Mouse (Mus musculus) heart, postnatal 0 days (tissue): Measurements from ENCODE around the gene Ssbp3. TPM values are rescaled to one million over a fixed set of nuclear protein-coding genes. Genes with fewer than 3 reads are reported as not detected.

Experiments
- ATAC-seq: fragments of 200-750 bp; cut with Nextera tagmentation; 2 replicates; pipeline ENCODE4 v1.8.0; 2017; ENCODE audit warnings: low read depth, moderate number of reproducible peaks, moderate library complexity; ENCODE audit not compliant: insufficient read depth
- DNase-seq: peaks from one replicate; pipeline ENCODE4 v3.0.0-alpha.2; 2016; ENCODE audit warnings: low spot score
- H3K27ac ChIP-seq: fragments of 300-500 bp; sonication (generic); 2 replicates; pipeline ENCODE4 v1.5.1; 2014; ENCODE audit warnings: low read depth, mild to moderate bottlenecking
- H3K27me3 ChIP-seq: fragments of 300-500 bp; sonication (generic); 2 replicates; pipeline ENCODE4 v1.6.1; 2014; ENCODE audit warnings: low read length, mixed read lengths; ENCODE audit not compliant: control insufficient read depth, insufficient read depth
- H3K36me3 ChIP-seq: fragments of 300-500 bp; sonication (generic); replicated peaks from 2 replicates; pipeline ENCODE4 v1.6.1; 2014; ENCODE audit warnings: low read length, mixed read lengths; ENCODE audit not compliant: control insufficient read depth, insufficient read depth
- H3K4me1 ChIP-seq: fragments of 300-500 bp; sonication (generic); 2 replicates; pipeline ENCODE4 v1.6.1; 2014; ENCODE audit warnings: antibody characterized with exemption; ENCODE audit not compliant: control insufficient read depth, insufficient read depth
- H3K4me2 ChIP-seq: fragments of 300-500 bp; sonication (generic); 2 replicates; pipeline ENCODE4 v1.6.1; 2014; ENCODE audit warnings: low read depth, mild to moderate bottlenecking, low read length, moderate library complexity
- H3K4me3 ChIP-seq: fragments of 300-500 bp; sonication (generic); 2 replicates; pipeline ENCODE4 v1.5.1; 2014; ENCODE audit warnings: low read depth, low read length
- H3K9ac ChIP-seq: fragments of 300-500 bp; sonication (generic); replicated peaks from 2 replicates; pipeline ENCODE4 v1.6.1; 2014; ENCODE audit warnings: low read depth, low read length, mixed read lengths
- H3K9me3 ChIP-seq: fragments of 300-500 bp; sonication (generic); replicated peaks from 2 replicates; pipeline ENCODE4 v1.6.1; 2016; ENCODE audit warnings: low read length; ENCODE audit not compliant: control insufficient read depth
- CTCF ChIP-seq: IDR thresholded peaks from 2 replicates; pipeline ENCODE4 v1.5.1; 2016; ENCODE audit warnings: antibody characterized with exemption, control low read depth, low read depth
- EP300 ChIP-seq: IDR thresholded peaks from 2 replicates; pipeline ENCODE4 v1.6.1; 2016; ENCODE audit warnings: antibody characterized with exemption, low read depth
- WGBS: fragments of 180-500 bp; shearing (Covaris S2); extraction: QIAGEN DNeasy Blood & Tissue Kit; methylation state at CpG from one replicate; pipeline ENCODE4 v1.1.7; 2014; 5-methylcytosine and 5-hydroxymethylcytosine counted together
- polyA plus RNA-seq: library from polyadenylated mRNA; unstranded; fragments of >200 nt; fragmentation: Nextera tagmentation; extraction: Ambion mirVana; gene quantifications from 2 replicates; pipeline ENCODE4 v1.2.1, GENCODE M21; 2015
- total RNA-seq: library from RNA; depleted of rRNA; stranded (reverse); fragments of >200 nt; gene quantifications from 2 replicates; pipeline ENCODE4 v1.2.3, GENCODE M21; 2014; ENCODE audit warnings: low replicate concordance

The Ssbp3 gene
- total and polyA plus RNA-seq, 2 experiments from 2014 or later: 25.9 to 35.6 TPM

GRCm38 (mm10) chr4:106900718-106901117 is 9.8 kb upstream of the Ssbp3 start:
- 42% methylated on average over 6 of the region's 6 CpGs for WGBS
- no peak for TF ChIP-seq EP300
- no peak for TF ChIP-seq CTCF

DNA sequence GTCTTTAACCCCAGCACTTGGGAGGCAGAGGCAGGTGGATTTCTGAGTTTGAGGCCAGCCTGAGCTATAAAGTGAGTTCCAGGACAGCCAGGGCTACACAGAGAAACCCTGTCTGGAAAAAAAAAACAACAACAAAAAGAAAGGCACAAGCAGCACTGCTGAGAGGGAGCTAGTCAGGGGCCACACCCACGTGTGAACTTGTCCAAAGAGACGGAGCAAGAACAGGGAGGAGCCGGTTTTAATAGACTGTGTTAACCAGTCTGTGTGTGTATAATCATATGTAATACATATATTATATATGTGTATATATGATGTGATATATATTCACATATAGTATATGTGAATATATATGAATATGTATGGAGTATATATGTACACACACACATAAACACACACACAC is 8.9 kb upstream of the Ssbp3 start:
- no peak overlapping the region for H3K4me3 ChIP-seq
- H3K27me3 ChIP-seq: no peaks in the 10 kb centered on the region
- TF ChIP-seq CTCF (no peak), EP300 (no peak)
- DNase-seq (no peak), ATAC-seq (no peak)
- H3K36me3 ChIP-seq: no peaks in the 10 kb centered on the region
- no peaks in the 10 kb centered on the region for H3K9me3 ChIP-seq
- H3K4me1 ChIP-seq: no peaks in the 10 kb centered on the region
- no peak overlapping the region for H3K4me2 ChIP-seq
- H3K27ac ChIP-seq: no peak overlapping the region
- WGBS: 72% methylated on average over 3 of the region's 3 CpGs
- H3K9ac ChIP-seq: no peak overlapping the region

More at GRCm38 (mm10) chr4:106900718-106901117, 9.8 kb upstream of the Ssbp3 start:
- H3K4me2 ChIP-seq: no peak overlapping the region
- no peak overlapping the region for H3K4me3 ChIP-seq
- H3K9ac ChIP-seq: no peak overlapping the region
- H3K27ac ChIP-seq: no peak overlapping the region
- no peaks in the 10 kb centered on the region for H3K4me1 ChIP-seq
- no peak for DNase-seq
- no peaks in the 10 kb centered on the region for H3K9me3 ChIP-seq
- H3K36me3 ChIP-seq: no peaks in the 10 kb centered on the region
- H3K27me3 ChIP-seq: no peaks in the 10 kb centered on the region
- ATAC-seq: no peak

DNA sequence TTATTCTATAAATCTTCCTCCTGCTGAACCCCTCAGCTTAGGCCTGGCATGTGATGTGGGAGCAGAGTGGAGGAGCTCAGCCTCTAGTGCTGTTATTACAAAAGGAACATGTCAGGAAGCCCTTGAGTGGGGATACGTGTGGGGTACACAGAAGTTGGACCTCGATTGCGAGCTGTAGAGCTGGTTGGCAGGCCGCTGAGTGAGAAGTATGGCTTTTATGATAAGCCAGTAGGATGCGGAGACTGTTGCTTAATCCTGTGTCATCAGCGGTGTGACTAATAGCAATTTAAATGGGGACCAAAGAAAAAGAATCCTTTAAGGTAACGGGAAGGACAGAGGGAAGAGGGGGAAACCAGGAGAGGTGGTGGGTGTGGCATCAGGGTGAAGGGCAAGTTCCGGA is 8.3 kb upstream of the Ssbp3 start:
- H3K27me3 ChIP-seq: no peaks in the 10 kb centered on the region
- no peaks in the 10 kb centered on the region for H3K36me3 ChIP-seq
- H3K9me3 ChIP-seq: no peaks in the 10 kb centered on the region
- ATAC-seq (no peak), DNase-seq (no peak)
- TF ChIP-seq CTCF (no peak), EP300 (no peak)
- no peak overlapping the region for H3K9ac ChIP-seq
- 47% methylated on average over 8 of the region's 8 CpGs for WGBS
- no peak overlapping the region for H3K4me2 ChIP-seq
- no peaks in the 10 kb centered on the region for H3K4me1 ChIP-seq
- H3K27ac ChIP-seq: no peak overlapping the region
- H3K4me3 ChIP-seq: no peak overlapping the region

GRCm38 (mm10) chr4:106905898-106906297 is 4.6 kb upstream of the Ssbp3 start:
- TF ChIP-seq EP300 (no peak), CTCF (no peak)
- Histone ChIP-seq H3K4me2 (no peak overlapping the region), H3K27ac (no peak overlapping the region), H3K27me3 (no peaks in the 10 kb centered on the region), H3K4me1 (peaks cover 26% of the 10 kb centered on the region), H3K9me3 (no peaks in the 10 kb centered on the region), H3K9ac (no peak overlapping the region), H3K36me3 (no peaks in the 10 kb centered on the region), H3K4me3 (no peak overlapping the region)
- DNase-seq: no peak
- WGBS: 91% methylated on average over 3 of the region's 3 CpGs
- ATAC-seq: no peak

- H3K4me1 ChIP-seq: peaks cover 32% of the 10 kb centered on the region
- peak overlapping the region; percentile 94 for H3K27ac ChIP-seq
- H3K4me2 ChIP-seq: peak overlapping the region; percentile 97
- H3K9ac ChIP-seq: no peak overlapping the region; the same call in 1 of the 2 replicates
- H3K9me3 ChIP-seq: no peaks in the 10 kb centered on the region
- WGBS: 18% methylated on average over 17 of the region's 17 CpGs
- ATAC-seq: no peak
- peak; percentile 67 for DNase-seq
- peak overlapping the region; percentile 7 for H3K4me3 ChIP-seq
- H3K27me3 ChIP-seq: no peaks in the 10 kb centered on the region
- H3K36me3 ChIP-seq: no peaks in the 10 kb centered on the region
- no peak for TF ChIP-seq CTCF
- no peak for TF ChIP-seq EP300
Measured at GRCm38 (mm10) chr4:106907701-106908425, 2.6 kb upstream of the Ssbp3 start.

DNA sequence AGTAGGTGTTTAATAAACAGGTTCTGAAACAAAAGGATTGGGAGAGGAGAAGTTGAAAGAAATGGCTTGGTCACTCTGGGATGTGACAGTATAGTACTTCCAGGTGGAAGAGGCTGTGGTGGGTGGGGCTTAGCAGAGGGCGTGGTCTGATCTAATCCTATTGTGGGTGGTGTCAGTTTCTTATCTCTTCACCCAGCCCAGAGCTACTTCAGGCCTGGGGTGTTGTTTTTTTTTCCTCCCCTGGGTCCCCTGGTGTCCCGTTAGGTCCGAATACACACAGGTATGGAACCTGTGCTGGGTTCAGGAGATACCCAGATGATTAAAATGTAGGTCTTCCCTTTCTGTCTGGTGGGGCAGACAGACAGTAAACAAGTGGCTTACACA is 2.1 kb upstream of the Ssbp3 start:
- H3K27ac ChIP-seq: peak overlapping the region; percentile 94
- H3K4me3 ChIP-seq: no peak overlapping the region
- peak overlapping the region; percentile 97 for H3K4me2 ChIP-seq
- 18% methylated on average over 3 of the region's 3 CpGs for WGBS
- H3K4me1 ChIP-seq: peaks cover 38% of the 10 kb centered on the region
- no peaks in the 10 kb centered on the region for H3K36me3 ChIP-seq
- no peak for ATAC-seq
- H3K27me3 ChIP-seq: no peaks in the 10 kb centered on the region
- peak; percentile 27 for DNase-seq
- H3K9ac ChIP-seq: peak overlapping the region; percentile 16; the same call in 1 of the 2 replicates
- H3K9me3 ChIP-seq: no peaks in the 10 kb centered on the region
- TF ChIP-seq EP300: no peak; the same call in 1 of the 2 replicates
- TF ChIP-seq CTCF: no peak
